Mouse (Mus musculus) CH12.LX (cell line): ENCODE measurements around the gene Csrnp1. TPM values are rescaled to one million over a fixed set of nuclear protein-coding genes. Genes with fewer than 3 reads are reported as not detected.

Experiments
- DNase-seq: peaks from one replicate; pipeline ENCODE4 v3.0.0-alpha.2; 2013; ENCODE audit errors: extremely low read depth
- H3K27ac ChIP-seq: 2 replicates; pipeline ENCODE4 v1.5.1; 2012; ENCODE audit warnings: low read depth, mild to moderate bottlenecking, control low read depth, moderate library complexity; ENCODE audit not compliant: insufficient read depth
- H3K27me3 ChIP-seq: replicated peaks from 2 replicates; pipeline ENCODE3; 2012; ENCODE audit warnings: inconsistent platforms
- H3K36me3 ChIP-seq, 2 experiments: replicated peaks in 1 of 2; 2 replicates each; pipeline versions ENCODE3 to v1.6.1; 2012; ENCODE audit warnings: inconsistent platforms in 1 of 2, low read length in 1 of 2, mild to moderate bottlenecking in 1 of 2, mixed read lengths in 1 of 2, moderate library complexity in 1 of 2; ENCODE audit not compliant: control insufficient read depth in 1 of 2, insufficient read depth in 1 of 2
- H3K4me1 ChIP-seq, 2 experiments: 2 replicates each; pipeline ENCODE4 v1.6.1; 2012; ENCODE audit warnings: inconsistent platforms in 1 of 2, moderate library complexity in 1 of 2; ENCODE audit not compliant: insufficient read depth in 2 of 2, control insufficient read depth in 1 of 2
- H3K4me2 ChIP-seq: 2 replicates; pipeline ENCODE4 v1.6.1; 2012; ENCODE audit warnings: low read depth, mild to moderate bottlenecking, control low read depth; ENCODE audit not compliant: poor library complexity, insufficient read depth, severe bottlenecking
- H3K4me3 ChIP-seq, 3 experiments: fragments of 150-350 bp in 1 of 3; sonication (generic) in 1 of 3; replicated peaks in 1 of 3; 2 replicates each; pipeline versions ENCODE3 to v1.5.1; 2011 to 2012; ENCODE audit warnings: low read depth in 2 of 3, low read length in 2 of 3, mild to moderate bottlenecking in 2 of 3, moderate library complexity in 2 of 3, control low read depth in 1 of 3, improper control_type of control experiment in 1 of 3, inconsistent platforms in 1 of 3, mixed read lengths in 1 of 3; ENCODE audit not compliant: poor library complexity in 1 of 3
- H3K79me2 ChIP-seq: replicated peaks from 2 replicates; pipeline ENCODE4 v1.6.1; 2012; ENCODE audit warnings: mild to moderate bottlenecking, moderate library complexity; ENCODE audit not compliant: control insufficient read depth, poor library complexity, insufficient read depth, severe bottlenecking; ENCODE audit errors: extremely low read depth
- H3K9ac ChIP-seq: 2 replicates; pipeline ENCODE4 v1.6.1; 2012; ENCODE audit warnings: low read depth, mild to moderate bottlenecking, control low read depth, moderate library complexity; ENCODE audit not compliant: insufficient read depth
- H3K9me3 ChIP-seq: replicated peaks from 2 replicates; pipeline ENCODE3; 2012; ENCODE audit warnings: low read length, inconsistent platforms, mixed read lengths
- BHLHE40 ChIP-seq: IDR thresholded peaks from 2 replicates; pipeline ENCODE4 v1.6.1; 2011; ENCODE audit warnings: mild to moderate bottlenecking, low read depth, low read length, improper control_type of control experiment
- CHD1 ChIP-seq: IDR thresholded peaks from 2 replicates; pipeline ENCODE4 v1.6.1; 2012; ENCODE audit warnings: low read depth, low read length, improper control_type of control experiment, inconsistent platforms
- CHD2 ChIP-seq: IDR thresholded peaks from 2 replicates; pipeline ENCODE4 v1.6.1; 2011; ENCODE audit warnings: low read length, improper control_type of control experiment
- CTCF ChIP-seq, 2 experiments: IDR thresholded peaks in 1 of 2; conservative IDR thresholded peaks in 1 of 2; 2 replicates each; pipeline ENCODE4 v1.5.1; 2011 to 2012; ENCODE audit warnings: low read depth in 2 of 2, low read length in 2 of 2, improper control_type of control experiment in 1 of 2, inconsistent platforms in 1 of 2, mild to moderate bottlenecking in 1 of 2, moderate library complexity in 1 of 2
- E2F4 ChIP-seq: IDR thresholded peaks from 2 replicates; pipeline ENCODE4 v1.6.1; 2011; ENCODE audit warnings: low read depth, low read length, improper control_type of control experiment; ENCODE audit not compliant: insufficient replicate concordance
- ELF1 ChIP-seq: IDR thresholded peaks from 2 replicates; pipeline ENCODE4 v1.6.1; 2014; ENCODE audit warnings: low read depth, mild to moderate bottlenecking, inconsistent platforms, low read length, improper control_type of control experiment
- ETS1 ChIP-seq: conservative IDR thresholded peaks from 2 replicates; pipeline ENCODE4 v1.6.1; 2012; ENCODE audit warnings: low read depth, mild to moderate bottlenecking, inconsistent platforms, low read length, improper control_type of control experiment, moderate library complexity
- GABPA ChIP-seq: IDR thresholded peaks from 2 replicates; pipeline ENCODE4 v1.6.1; 2012; ENCODE audit warnings: low read depth, low read length, improper control_type of control experiment, inconsistent platforms; ENCODE audit not compliant: insufficient replicate concordance
- HCFC1 ChIP-seq: IDR thresholded peaks from 2 replicates; pipeline ENCODE4 v1.6.1; 2012; ENCODE audit warnings: low read depth, mild to moderate bottlenecking, inconsistent platforms, low read length, improper control_type of control experiment
- IRF4 ChIP-seq: IDR thresholded peaks from 2 replicates; pipeline ENCODE4 v1.6.1; 2014; ENCODE audit warnings: low read depth, mild to moderate bottlenecking, inconsistent platforms, low read length, improper control_type of control experiment
- JUN ChIP-seq: IDR thresholded peaks from 2 replicates; pipeline ENCODE4 v1.6.1; 2011; ENCODE audit warnings: low read depth, mild to moderate bottlenecking, low read length, improper control_type of control experiment, moderate library complexity; ENCODE audit not compliant: insufficient read depth
- KAT2A ChIP-seq: IDR thresholded peaks from 2 replicates; pipeline ENCODE4 v1.6.1; 2012; ENCODE audit warnings: low read length, improper control_type of control experiment, inconsistent platforms; ENCODE audit not compliant: insufficient replicate concordance
- MAZ ChIP-seq: IDR thresholded peaks from 2 replicates; pipeline ENCODE4 v1.6.1; 2012; ENCODE audit warnings: low read depth, mild to moderate bottlenecking, inconsistent platforms, low read length, improper control_type of control experiment, moderate library complexity
- MEF2A ChIP-seq: IDR thresholded peaks from 2 replicates; pipeline ENCODE4 v1.6.1; 2014; ENCODE audit warnings: low read depth, mild to moderate bottlenecking, inconsistent platforms, low read length, improper control_type of control experiment, borderline replicate concordance
- MXI1 ChIP-seq: IDR thresholded peaks from 2 replicates; pipeline ENCODE4 v1.6.1; 2011; ENCODE audit warnings: mild to moderate bottlenecking, low read depth, low read length, improper control_type of control experiment
- MYC ChIP-seq: IDR thresholded peaks from 2 replicates; pipeline ENCODE4 v1.6.1; 2011; ENCODE audit warnings: low read depth, mild to moderate bottlenecking, improper control_type of control experiment, low read length
- NRF1 ChIP-seq: IDR thresholded peaks from 2 replicates; pipeline ENCODE4 v1.6.1; 2014; ENCODE audit warnings: low read depth, mild to moderate bottlenecking, inconsistent platforms, low read length, improper control_type of control experiment, moderate library complexity
- PAX5 ChIP-seq: IDR thresholded peaks from 2 replicates; pipeline ENCODE4 v1.6.1; 2012; ENCODE audit warnings: low read length, inconsistent platforms, mixed read lengths
- POLR2A ChIP-seq: IDR thresholded peaks from 2 replicates; pipeline ENCODE4 v1.6.1; 2011; ENCODE audit warnings: low read depth, mild to moderate bottlenecking, improper control_type of control experiment, low read length
- RAD21 ChIP-seq: IDR thresholded peaks from 2 replicates; pipeline ENCODE4 v1.6.1; 2011; ENCODE audit warnings: low read depth, mild to moderate bottlenecking, low read length, improper control_type of control experiment, moderate library complexity
- TBP ChIP-seq: conservative IDR thresholded peaks from 2 replicates; pipeline ENCODE4 v1.6.1; 2011; ENCODE audit warnings: low read depth, low read length, improper control_type of control experiment
- TCF12 ChIP-seq: IDR thresholded peaks from 2 replicates; pipeline ENCODE4 v1.6.1; 2014; ENCODE audit warnings: low read depth, mild to moderate bottlenecking, inconsistent platforms, low read length, improper control_type of control experiment
- UBTF ChIP-seq: IDR thresholded peaks from 2 replicates; pipeline ENCODE4 v1.6.1; 2012; ENCODE audit warnings: low read depth, mild to moderate bottlenecking, inconsistent platforms, low read length, improper control_type of control experiment, moderate library complexity
- USF2 ChIP-seq: conservative IDR thresholded peaks from 2 replicates; pipeline ENCODE4 v1.6.1; 2011; ENCODE audit warnings: low read depth, low read length, improper control_type of control experiment
- ZC3H11A ChIP-seq: IDR thresholded peaks from 2 replicates; pipeline ENCODE4 v1.6.1; 2012; ENCODE audit warnings: low read depth, mild to moderate bottlenecking, inconsistent platforms, low read length, improper control_type of control experiment
- ZKSCAN1 ChIP-seq: IDR thresholded peaks from 2 replicates; pipeline ENCODE4 v1.6.1; 2012; ENCODE audit warnings: low read depth, inconsistent platforms, low read length, improper control_type of control experiment, borderline replicate concordance
- ZMIZ1 ChIP-seq: IDR thresholded peaks from 2 replicates; pipeline ENCODE4 v1.6.1; 2012; ENCODE audit warnings: low read depth, mild to moderate bottlenecking, inconsistent platforms, low read length, improper control_type of control experiment
- dilution Hi-C: fragments of 300-500 bp; cut with MboI; formaldehyde crosslinking; loops from 2 replicates; pipeline ENCODE4 v1.14.3; 2020; ENCODE audit warnings: low sequenced_read_pairs; ENCODE audit not compliant: extremely low pct_unique_long_range_greater_than_20kb, extremely low pct_ligation_motif_present
- in situ Hi-C: fragments of 300-500 bp; cut with MboI; formaldehyde crosslinking; loops from 3 replicates; pipeline ENCODE4 v1.14.3; 2019; ENCODE audit warnings: low sequenced_read_pairs, low pct_ligation_motif_present, low pct_unique_long_range_greater_than_20kb, mixed read lengths
- polyA plus RNA-seq: library from polyadenylated mRNA; unstranded; fragments of >175 nt; gene quantifications from 2 replicates; pipeline ENCODE4 v1.2.1, GENCODE M21; 2012; ENCODE audit warnings: low read depth; ENCODE audit not compliant: insufficient read length
- total RNA-seq, 2 experiments: library from RNA; depleted of rRNA; stranded (reverse); fragments of 300-350 nt in 1 of 2; fragments of >200 nt in 1 of 2; gene quantifications; 2 replicates each; pipeline ENCODE4 v1.2.3; 2012 to 2014

Csrnp1 gene
- total and polyA plus RNA-seq, 3 experiments, result 7.8 to 15.5 (median 8.6) TPM

DNA sequence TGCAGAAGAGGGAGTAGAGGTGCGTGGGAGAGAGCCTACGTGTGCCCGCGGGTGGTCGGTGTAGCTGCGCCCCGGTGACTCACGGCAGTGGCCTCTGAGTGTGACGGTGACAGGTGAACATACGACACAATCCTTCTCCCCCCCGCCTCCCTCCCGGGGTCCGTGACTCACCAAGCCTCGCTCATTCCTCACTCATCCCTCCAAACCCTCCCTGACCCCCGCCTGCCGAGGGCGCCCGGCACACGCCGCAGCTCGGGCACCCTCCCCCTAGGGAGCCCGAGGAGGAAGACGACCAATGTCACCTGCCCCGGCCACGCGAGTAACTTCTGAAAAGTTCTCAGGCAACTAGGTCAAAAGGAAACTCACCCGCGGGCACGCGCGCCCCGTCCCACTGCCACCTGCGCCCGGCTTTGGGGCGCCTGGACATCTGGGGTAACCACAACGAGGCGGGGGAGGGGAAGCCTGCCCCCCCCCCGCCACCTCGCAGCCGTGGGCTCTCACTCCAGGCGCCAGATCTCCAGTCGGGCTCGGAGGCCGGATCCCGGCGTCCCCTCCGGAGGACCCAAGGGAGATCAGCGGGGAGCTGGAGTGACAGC is 1.4 kb downstream of the Csrnp1 start:
- Histone ChIP-seq H3K4me3 (peak overlapping the region; percentile 73 to 90 (median 79)), H3K27ac (peak overlapping the region; percentile 86), H3K79me2 (peaks cover 24% of the 10 kb centered on the region), H3K36me3 (no peaks in the 10 kb centered on the region), H3K4me1 (peaks cover 17 to 55% of the 10 kb centered on the region in 2 experiments), H3K4me2 (peak overlapping the region; percentile 89), H3K9me3 (no peaks in the 10 kb centered on the region), H3K27me3 (peaks cover 6% of the 10 kb centered on the region), H3K9ac (peak overlapping the region; percentile 46)
- DNase-seq, result no peak
- in situ Hi-C loops, result no loop called here
- TF ChIP-seq BHLHE40 (peak; percentile 87), UBTF (no peak), CHD2 (0 out of 2 replicates have a peak, but pooled peaks have one; percentile 16), MAZ (peak; percentile 51; the same call in 1 of the 2 replicates), POLR2A (no peak), CTCF (conservative IDR thresholded peaks at IDR 0.05 in 1 of 2, IDR thresholded peaks at IDR 0.05 in 1 of 2; ENCODE audit: low read depth in 2 of 2, low read length in 2 of 2) (0 out of 4 replicates have a peak, but pooled peaks of 1 of the 2 experiments have one; percentile 32), ETS1 (peak; percentile 35), TCF12 (peak; percentile 41; the same call in 1 of the 2 replicates), ELF1 (0 out of 2 replicates have a peak, but pooled peaks have one; percentile 18), RAD21 (peak; percentile 12), USF2 (no peak)
- dilution Hi-C loops, result no loop called here

GRCm38 (mm10) chr9:119982241-119982811 is 2.1 kb downstream of the Csrnp1 start:
- Histone ChIP-seq H3K27me3 (peaks cover 6% of the 10 kb centered on the region), H3K36me3 (no peaks in the 10 kb centered on the region), H3K9ac (peak overlapping the region; percentile 83), H3K27ac (peak overlapping the region; percentile 86), H3K4me1 (peaks cover 17 to 55% of the 10 kb centered on the region in 2 experiments), H3K79me2 (peaks cover 26% of the 10 kb centered on the region), H3K9me3 (no peaks in the 10 kb centered on the region), H3K4me2 (peak overlapping the region; percentile 89), H3K4me3 (peak overlapping the region; percentile 73 to 90 (median 79))
- in situ Hi-C loops, result no loop called here
- DNase-seq, result peak; percentile 93
- dilution Hi-C loops, result no loop called here
- TF ChIP-seq NRF1 (0 out of 2 replicates have a peak, but pooled peaks have one; percentile 28), GABPA (no peak), ZC3H11A (no peak), POLR2A (peak; percentile 3; the same call in 1 of the 2 replicates), PAX5 (no peak), MAZ (peak; percentile 93), UBTF (peak; percentile 73; the same call in 1 of the 2 replicates), TBP (0 out of 2 replicates have a peak, but pooled peaks have one; percentile 11), USF2 (no peak), RAD21 (peak; percentile 50), ELF1 (no peak), CHD2 (no peak), MYC (peak; percentile 70; the same call in 1 of the 2 replicates), BHLHE40 (peak; percentile 68), HCFC1 (no peak; the same call in none of the 2 replicates), TCF12 (no peak; the same call in 1 of the 2 replicates), MEF2A (peak; percentile 62; the same call in 1 of the 2 replicates), ZMIZ1 (0 out of 2 replicates have a peak, but pooled peaks have one; percentile 22), JUN (no peak), MXI1 (peak; percentile 72), ETS1 (peak; percentile 50), KAT2A (no peak), IRF4 (peak; percentile 70), ZKSCAN1 (no peak), CHD1 (peak; percentile 9; the same call in 1 of the 2 replicates), E2F4 (no peak)
